Mouse (Mus musculus) liver, embryonic 11.5 days (tissue): ENCODE data around the gene Tspan18. TPM values are rescaled to one million over a fixed set of nuclear protein-coding genes. Genes with fewer than 3 reads are reported as not detected.
A peak's percentile ranks its signal among the peaks of the same experiment; 100 is the strongest.

Experiments
- ATAC-seq: fragments of 200-750 bp; cut with Nextera tagmentation; replicated peaks from 2 replicates; pipeline ENCODE4 v1.8.0; 2017; ENCODE audit warnings: moderate number of reproducible peaks, mild to moderate bottlenecking, moderate TSS enrichment, moderate library complexity; ENCODE audit not compliant: low FRiP score
- DNase-seq: peaks from one replicate; pipeline ENCODE4 v3.0.0-alpha.2; 2017; ENCODE audit warnings: low spot score
- H3K27ac ChIP-seq: fragments of 300-500 bp; sonication (generic); 2 replicates; pipeline ENCODE4 v1.5.1; 2014; ENCODE audit warnings: mild to moderate bottlenecking, low read depth, low read length, control low read depth
- H3K27me3 ChIP-seq: fragments of 300-500 bp; sonication (generic); replicated peaks from 2 replicates; pipeline ENCODE4 v1.6.1; 2014; ENCODE audit warnings: low read length, mixed read lengths; ENCODE audit not compliant: control insufficient read depth, insufficient read depth
- H3K36me3 ChIP-seq: fragments of 300-500 bp; sonication (generic); 2 replicates; pipeline ENCODE4 v1.6.1; 2014; ENCODE audit warnings: mild to moderate bottlenecking, low read length, moderate library complexity, mixed read lengths; ENCODE audit not compliant: control insufficient read depth, insufficient read depth
- H3K4me1 ChIP-seq: fragments of 300-500 bp; sonication (generic); replicated peaks from 2 replicates; pipeline ENCODE4 v1.6.1; 2014; ENCODE audit warnings: low read length, mixed read lengths; ENCODE audit not compliant: control insufficient read depth, insufficient read depth
- H3K4me2 ChIP-seq: fragments of 300-500 bp; sonication (generic); 2 replicates; pipeline ENCODE4 v1.6.1; 2014; ENCODE audit warnings: mild to moderate bottlenecking, control low read depth, moderate library complexity
- H3K4me3 ChIP-seq: fragments of 300-500 bp; sonication (generic); 2 replicates; pipeline ENCODE4 v1.5.1; 2014; ENCODE audit warnings: low read depth, low read length, control low read depth
- H3K9ac ChIP-seq: fragments of 300-500 bp; sonication (generic); 2 replicates; pipeline ENCODE4 v1.6.1; 2014; ENCODE audit warnings: low read depth, low read length, control low read depth
- H3K9me3 ChIP-seq: fragments of 300-500 bp; sonication (generic); 2 replicates; pipeline ENCODE4 v1.6.1; 2016; ENCODE audit warnings: low read length, inconsistent platforms, mixed read lengths; ENCODE audit not compliant: control insufficient read depth
- WGBS: fragments of 180-500 bp; shearing (Covaris S2); extraction: QIAGEN DNeasy Blood & Tissue Kit; methylation state at CpG from one replicate; pipeline ENCODE4 v1.1.7; 2014; 5-methylcytosine and 5-hydroxymethylcytosine counted together
- polyA plus RNA-seq: library from polyadenylated mRNA; unstranded; fragments of >200 nt; fragmentation: Nextera tagmentation; extraction: Ambion mirVana; gene quantifications from 2 replicates; pipeline ENCODE4 v1.2.1, GENCODE M21; 2014

The Tspan18 gene
- polyA plus RNA-seq, 1 experiment from 2014 or later: 19.5 TPM

DNA sequence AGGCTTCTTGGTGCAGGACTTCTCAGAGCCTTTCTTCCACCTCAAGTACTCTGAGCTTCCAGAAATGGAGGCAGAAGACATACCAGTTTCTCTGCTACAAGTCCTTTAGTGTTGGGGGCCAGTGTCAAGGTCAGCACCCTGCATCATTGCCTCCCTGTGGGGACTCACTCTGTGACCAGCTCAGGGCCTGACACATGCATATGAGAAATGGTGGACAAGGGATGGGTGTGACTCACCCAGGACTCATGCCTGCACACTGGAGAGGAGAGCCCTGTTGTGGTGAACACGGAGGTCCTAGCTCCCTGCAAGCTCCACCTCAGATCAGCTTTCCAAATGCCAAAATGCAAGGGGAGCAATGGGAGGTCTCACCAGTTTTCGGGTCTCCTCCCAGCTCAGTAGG, 49.7 kb downstream of the Tspan18 start:
- Histone ChIP-seq H3K9me3 (no peaks in the 10 kb centered on the region), H3K4me3 (no peak overlapping the region), H3K4me2 (no peak overlapping the region), H3K9ac (no peak overlapping the region), H3K27me3 (no peaks in the 10 kb centered on the region), H3K4me1 (peaks cover 19% of the 10 kb centered on the region), H3K27ac (no peak overlapping the region), H3K36me3 (no peaks in the 10 kb centered on the region)
- WGBS: 67% methylated on average over 2 of the region's 2 CpGs
- ATAC-seq (no peak), DNase-seq (no peak)

DNA sequence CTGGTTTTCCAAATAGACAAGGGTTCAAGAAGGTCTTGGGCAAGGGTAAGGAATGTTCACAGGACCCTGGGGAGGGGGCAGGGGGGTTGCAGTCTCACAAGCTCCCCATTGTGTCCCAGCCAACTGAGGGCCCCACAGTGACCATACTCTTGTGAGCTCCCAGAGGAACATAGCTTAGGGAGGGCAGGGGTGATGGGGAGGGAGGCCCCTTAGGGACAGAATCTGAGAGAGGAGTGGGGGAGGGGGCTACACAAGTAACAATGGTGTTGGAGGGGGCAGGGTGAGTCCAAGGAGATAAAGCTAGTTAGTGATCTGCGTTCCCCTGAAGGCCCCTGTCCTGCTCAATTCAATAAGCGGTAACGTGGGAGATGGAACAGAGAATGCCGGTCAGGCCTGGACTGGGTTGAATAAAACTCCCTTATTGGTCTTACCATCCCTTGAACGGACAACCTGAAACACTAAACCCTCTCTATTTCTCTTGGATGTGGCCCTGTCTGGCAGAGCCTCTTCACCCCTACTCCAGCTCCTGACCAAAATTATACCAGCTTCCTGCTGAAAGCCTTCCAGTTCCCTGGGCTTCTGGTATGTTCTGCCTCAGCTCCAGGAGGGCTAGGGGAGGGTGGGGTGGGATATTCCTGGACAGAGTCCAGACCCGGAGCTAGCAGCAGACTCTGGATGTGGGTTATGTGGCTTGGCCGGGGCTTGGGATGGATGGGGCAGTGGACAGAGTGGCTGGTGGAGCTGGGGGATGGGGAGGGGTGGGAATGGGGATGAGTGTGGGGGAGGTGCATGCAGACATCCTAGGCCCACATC, 50.6 kb downstream of the Tspan18 start:
- DNase-seq (no peak), ATAC-seq (peak; percentile 50)
- 56% methylated on average over 7 of the region's 7 CpGs for WGBS
- no peak overlapping the region for H3K4me2 ChIP-seq
- H3K4me1 ChIP-seq: peaks cover 19% of the 10 kb centered on the region
- H3K27me3 ChIP-seq: no peaks in the 10 kb centered on the region
- no peaks in the 10 kb centered on the region for H3K9me3 ChIP-seq
- H3K4me3 ChIP-seq: no peak overlapping the region
- H3K9ac ChIP-seq: no peak overlapping the region
- no peaks in the 10 kb centered on the region for H3K36me3 ChIP-seq
- no peak overlapping the region for H3K27ac ChIP-seq

- ATAC-seq (no peak), DNase-seq (no peak)
- H3K27me3 ChIP-seq: no peaks in the 10 kb centered on the region
- 79% methylated on average over 4 of the region's 4 CpGs for WGBS
- no peaks in the 10 kb centered on the region for H3K9me3 ChIP-seq
- no peak overlapping the region for H3K9ac ChIP-seq
- H3K27ac ChIP-seq: no peak overlapping the region
- H3K4me3 ChIP-seq: no peak overlapping the region
- no peak overlapping the region for H3K4me2 ChIP-seq
- H3K36me3 ChIP-seq: no peaks in the 10 kb centered on the region
- peaks cover 23% of the 10 kb centered on the region for H3K4me1 ChIP-seq
These were observed 51.7 kb downstream of the Tspan18 start for GRCm38 (mm10) chr2:93282636-93283035.

DNA sequence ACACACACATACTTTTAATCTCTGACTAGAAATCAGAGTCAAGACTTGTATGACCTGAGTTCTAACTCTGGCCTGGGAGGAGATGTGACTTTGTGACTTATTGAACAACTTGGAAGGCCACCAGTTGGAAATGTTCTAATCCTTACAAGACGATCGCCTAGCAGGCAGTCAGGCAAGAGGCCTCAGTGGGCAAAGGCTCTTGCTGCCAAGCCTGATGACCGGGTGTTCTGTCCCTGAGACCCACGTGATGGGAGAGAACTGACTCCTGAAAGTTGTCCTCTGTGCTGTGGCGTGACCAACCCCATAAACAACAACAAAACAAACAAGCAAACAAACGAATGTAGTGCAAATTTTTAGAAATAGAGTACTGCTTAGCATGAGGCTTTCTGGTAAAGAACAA, 52.8 kb downstream of the Tspan18 start:
- DNase-seq: no peak
- 81% methylated on average over 6 of the region's 6 CpGs for WGBS
- Histone ChIP-seq H3K9me3 (no peaks in the 10 kb centered on the region), H3K4me1 (peaks cover 25% of the 10 kb centered on the region), H3K9ac (no peak overlapping the region), H3K36me3 (no peaks in the 10 kb centered on the region), H3K4me3 (no peak overlapping the region), H3K4me2 (no peak overlapping the region), H3K27me3 (no peaks in the 10 kb centered on the region), H3K27ac (no peak overlapping the region)
- ATAC-seq: no peak

GRCm38 (mm10) chr2:93280117-93280620, 54.1 kb downstream of the Tspan18 start:
- ATAC-seq (no peak), DNase-seq (no peak)
- Histone ChIP-seq H3K9me3 (no peaks in the 10 kb centered on the region), H3K4me2 (no peak overlapping the region), H3K27me3 (no peaks in the 10 kb centered on the region), H3K9ac (no peak overlapping the region), H3K4me1 (peaks cover 23% of the 10 kb centered on the region), H3K27ac (no peak overlapping the region), H3K4me3 (no peak overlapping the region), H3K36me3 (no peaks in the 10 kb centered on the region)
- 83% methylated on average over 2 of the region's 2 CpGs for WGBS

DNA sequence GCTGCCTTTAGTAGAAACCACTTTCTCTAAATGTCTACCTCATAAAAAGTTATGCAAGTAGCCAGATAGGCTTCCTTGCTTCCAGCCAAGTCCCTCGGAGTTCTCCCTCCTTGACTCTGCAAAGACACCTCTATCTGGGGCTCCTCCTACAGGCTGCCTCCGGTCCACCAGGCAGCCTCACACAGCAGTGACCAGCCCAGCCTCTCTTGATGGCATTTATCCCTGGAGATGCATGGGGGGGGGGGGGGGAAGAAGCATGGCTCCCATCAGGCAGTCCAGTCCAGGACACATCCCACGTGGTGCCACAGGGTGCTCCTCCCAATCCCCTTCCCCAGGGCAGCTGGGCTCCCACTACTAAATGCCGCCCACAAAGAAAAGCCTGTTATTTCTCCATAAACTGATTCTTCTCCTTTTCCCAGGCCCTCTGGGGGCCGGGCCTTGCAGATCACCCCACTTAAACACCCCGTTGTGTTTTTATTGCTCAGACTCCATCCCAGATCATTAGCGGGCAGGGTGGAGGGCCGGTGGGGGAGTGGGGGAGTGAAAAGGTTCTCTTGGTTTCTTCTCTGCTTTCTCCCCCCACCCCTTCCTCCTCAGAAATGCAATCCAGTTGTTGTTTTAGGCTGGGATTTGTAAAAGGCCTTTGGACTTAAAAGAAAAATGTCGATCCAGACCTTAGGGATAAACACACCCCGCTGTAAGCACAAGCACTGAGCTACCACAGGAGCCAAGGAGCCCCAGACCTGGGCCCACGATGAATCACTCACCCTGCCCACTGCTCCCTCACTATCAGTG, 55.9 kb downstream of the Tspan18 start:
- WGBS: 34% methylated on average over 11 of the region's 11 CpGs
- Histone ChIP-seq H3K9me3 (no peaks in the 10 kb centered on the region), H3K4me1 (peaks cover 11% of the 10 kb centered on the region), H3K27me3 (no peaks in the 10 kb centered on the region), H3K4me3 (no peak overlapping the region), H3K4me2 (no peak overlapping the region), H3K36me3 (no peaks in the 10 kb centered on the region), H3K27ac (no peak overlapping the region), H3K9ac (no peak overlapping the region)
- DNase-seq (no peak), ATAC-seq (peak; percentile 55)

GRCm38 (mm10) chr2:93277486-93277885, 56.8 kb downstream of the Tspan18 start:
- H3K27me3 ChIP-seq: no peaks in the 10 kb centered on the region
- H3K4me3 ChIP-seq: no peak overlapping the region
- H3K4me1 ChIP-seq: peaks cover 8% of the 10 kb centered on the region
- H3K27ac ChIP-seq: no peak overlapping the region
- no peak overlapping the region for H3K4me2 ChIP-seq
- ATAC-seq: no peak
- no peak overlapping the region for H3K9ac ChIP-seq
- 26% methylated on average over 4 of the region's 4 CpGs for WGBS
- no peaks in the 10 kb centered on the region for H3K9me3 ChIP-seq
- DNase-seq: no peak
- no peaks in the 10 kb centered on the region for H3K36me3 ChIP-seq

DNA sequence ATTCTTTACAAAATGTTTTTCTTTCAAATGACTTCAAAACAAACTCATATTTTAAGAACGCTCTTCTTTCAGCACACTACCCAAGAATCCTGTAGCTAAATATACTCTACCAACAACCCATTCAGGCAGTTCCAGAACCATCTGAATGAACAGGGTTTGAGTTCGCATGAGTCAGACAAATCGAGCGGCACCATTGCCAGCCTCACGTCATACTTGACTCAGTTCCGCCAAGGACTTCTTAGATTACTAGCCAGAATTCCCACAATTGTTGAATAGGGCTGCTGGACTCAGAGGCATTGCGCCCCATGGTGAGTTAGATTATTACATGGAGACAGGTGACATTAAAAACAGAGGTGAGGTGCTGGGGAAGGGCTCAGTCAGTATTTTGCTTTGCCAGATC, 58.3 kb downstream of the Tspan18 start:
- 90% methylated on average over 7 of the region's 7 CpGs for WGBS
- peaks cover 6% of the 10 kb centered on the region for H3K4me1 ChIP-seq
- H3K9me3 ChIP-seq: no peaks in the 10 kb centered on the region
- H3K4me3 ChIP-seq: no peak overlapping the region
- DNase-seq (no peak), ATAC-seq (no peak)
- no peaks in the 10 kb centered on the region for H3K36me3 ChIP-seq
- no peaks in the 10 kb centered on the region for H3K27me3 ChIP-seq
- no peak overlapping the region for H3K9ac ChIP-seq
- H3K27ac ChIP-seq: no peak overlapping the region
- no peak overlapping the region for H3K4me2 ChIP-seq
